Mouse (Mus musculus) left cerebral cortex, adult 2 months (tissue): ENCODE measurements around the gene Tmbim7. TPM values are rescaled to one million over a fixed set of nuclear protein-coding genes. Genes with fewer than 3 reads are reported as not detected.

Experiments used
- DNase-seq, 2 experiments: peaks; one replicate each; pipeline ENCODE4 v3.0.0; 2021 to 2022; ENCODE audit warnings: low spot score in 2 of 2, mixed read lengths in 1 of 2; ENCODE audit errors: extremely low spot score in 1 of 2
- H3K27ac ChIP-seq: fragments of 200-600 bp; 2 replicates; pipeline ENCODE4 v1.8.1; 2022
- H3K4me3 ChIP-seq: fragments of 200-600 bp; 2 replicates; pipeline ENCODE4 v1.8.1; 2022
- CTCF ChIP-seq: fragments of 200-600 bp; IDR thresholded peaks from 2 replicates; pipeline ENCODE4 v1.8.1; 2022; ENCODE audit warnings: antibody characterized with exemption, mild to moderate bottlenecking, moderate library complexity
- intact Hi-C: fragments of 180-260 bp; cut with DNase I; formaldehyde crosslinking; loops from one replicate; pipeline ENCODE4 v1.15.1; 2025
- microRNA-seq, 2 experiments: library from miRNA; unstranded; fragments of <30 nt; microRNA quantifications; one replicate each; pipeline ENCODE4 v1.2.0; 2021
- total RNA-seq, 2 experiments: library from RNA; stranded (reverse); gene quantifications; 2 replicates each; pipeline ENCODE4 v1.2.3; 2021

Gene Tmbim7
- total RNA-seq, 2 experiments from 2014 or later = not detected

GRCm38 (mm10) chr5:3688298-3688697 is 37.3 kb downstream of the Tmbim7 start:
- Histone ChIP-seq H3K4me3 (no peak overlapping the region), H3K27ac (no peak overlapping the region)
- no peak for DNase-seq
- TF ChIP-seq CTCF = no peak
- intact Hi-C loops = no loop called here

GRCm38 (mm10) chr5:3691283-3691682 is 40.3 kb downstream of the Tmbim7 start:
- H3K4me3 ChIP-seq = no peak overlapping the region
- TF ChIP-seq CTCF = no peak
- no peak for DNase-seq
- intact Hi-C loops = no loop called here
- H3K27ac ChIP-seq = no peak overlapping the region

GRCm38 (mm10) chr5:3692956-3693355 is 42.0 kb downstream of the Tmbim7 start:
- TF ChIP-seq CTCF = no peak
- intact Hi-C loops = no loop called here
- H3K27ac ChIP-seq = no peak overlapping the region
- DNase-seq = no peak
- no peak overlapping the region for H3K4me3 ChIP-seq

- intact Hi-C loops = no loop called here
- Histone ChIP-seq H3K4me3 (no peak overlapping the region), H3K27ac (no peak overlapping the region)
- no peak for DNase-seq
- no peak for TF ChIP-seq CTCF
Measured at GRCm38 (mm10) chr5:3695191-3695590, 44.2 kb downstream of the Tmbim7 start.

GRCm38 (mm10) chr5:3696031-3696430 is 45.0 kb downstream of the Tmbim7 start:
- H3K27ac ChIP-seq = no peak overlapping the region
- no peak overlapping the region for H3K4me3 ChIP-seq
- no peak for DNase-seq
- no peak for TF ChIP-seq CTCF
- intact Hi-C loops = no loop called here

- intact Hi-C loops = no loop called here
- no peak overlapping the region for H3K27ac ChIP-seq
- no peak for DNase-seq
- no peak overlapping the region for H3K4me3 ChIP-seq
- TF ChIP-seq CTCF = no peak
Measured at GRCm38 (mm10) chr5:3700025-3700424, 49.0 kb downstream of the Tmbim7 start.

- intact Hi-C loops = no loop called here
- TF ChIP-seq CTCF = no peak
- no peak for DNase-seq
- no peak overlapping the region for H3K4me3 ChIP-seq
- no peak overlapping the region for H3K27ac ChIP-seq
Measured at GRCm38 (mm10) chr5:3702180-3702579, 51.2 kb downstream of the Tmbim7 start.

- DNase-seq = no peak
- H3K27ac ChIP-seq = no peak overlapping the region; the same call in 1 of the 2 replicates
- intact Hi-C loops = no loop called here
- no peak overlapping the region for H3K4me3 ChIP-seq
- no peak for TF ChIP-seq CTCF
Measured at GRCm38 (mm10) chr5:3715800-3716199, 64.8 kb downstream of the Tmbim7 start.

GRCm38 (mm10) chr5:3719371-3719770 is 68.4 kb downstream of the Tmbim7 start:
- Histone ChIP-seq H3K4me3 (no peak overlapping the region), H3K27ac (no peak overlapping the region)
- TF ChIP-seq CTCF = no peak
- intact Hi-C loops = no loop called here
- DNase-seq = no peak

- TF ChIP-seq CTCF = no peak
- no peak for DNase-seq
- intact Hi-C loops = no loop called here
- Histone ChIP-seq H3K4me3 (no peak overlapping the region), H3K27ac (no peak overlapping the region)
Measured at GRCm38 (mm10) chr5:3722873-3723272, 71.9 kb downstream of the Tmbim7 start.

GRCm38 (mm10) chr5:3723415-3723814 is 72.4 kb downstream of the Tmbim7 start:
- intact Hi-C loops = no loop called here
- no peak for TF ChIP-seq CTCF
- Histone ChIP-seq H3K27ac (no peak overlapping the region), H3K4me3 (no peak overlapping the region)
- DNase-seq = no peak

GRCm38 (mm10) chr5:3725491-3725890 is 74.5 kb downstream of the Tmbim7 start:
- no peak for DNase-seq
- H3K4me3 ChIP-seq = no peak overlapping the region
- no peak overlapping the region for H3K27ac ChIP-seq
- no peak for TF ChIP-seq CTCF
- intact Hi-C loops = no loop called here

GRCm38 (mm10) chr5:3728820-3729219 is 77.8 kb downstream of the Tmbim7 start:
- DNase-seq = no peak
- Histone ChIP-seq H3K27ac (no peak overlapping the region), H3K4me3 (no peak overlapping the region)
- no peak for TF ChIP-seq CTCF
- intact Hi-C loops = no loop called here

Small RNA genes within 50 kb of the gene (microRNA-seq; reads per million reads assigned to microRNA genes)
- gene Gm22926 (0 reads per million in 2 experiments), gene Gm26238 (0 reads per million in 2 experiments)

Other genes starting within 250 kb of the Tmbim7 start
- gene Fam133b, start 107.3 kb upstream of the Tmbim7 start, total RNA-seq = 10 to 100 TPM; 44.3 to 45.7 TPM
- 1 to 10 TPM; 5.1 to 5.5 TPM for gene 1700109H08Rik, start 79.6 kb upstream of the Tmbim7 start, total RNA-seq
- 10 to 100 TPM; 25.8 to 30.6 TPM for gene Pex1, start 55.1 kb upstream of the Tmbim7 start, total RNA-seq
- gene Rbm48, start 54.6 kb upstream of the Tmbim7 start, total RNA-seq = 10 to 100 TPM; 13.6 to 15.0 TPM
- 100 to 1,000 TPM; 115 to 124 TPM for gene Gatad1, start 6.0 kb downstream of the Tmbim7 start, total RNA-seq
- gene Ankib1, start 151.7 kb downstream of the Tmbim7 start, total RNA-seq = 100 to 1,000 TPM; 116 to 124 TPM
- gene Krit1, start 152.0 kb downstream of the Tmbim7 start, total RNA-seq = 10 to 100 TPM; 56.3 to 66.4 TPM
- under 1 TPM; 0.14 to 0.23 TPM for gene Lrrd1, start 194.0 kb downstream of the Tmbim7 start, total RNA-seq
- 1 to 10 TPM; 8.4 to 9.1 TPM for gene Mterf1a, start 242.8 kb downstream of the Tmbim7 start, total RNA-seq